Mouse (Mus musculus) adrenal gland, postnatal 14 days (tissue): ENCODE measurements at regions not wholly inside any gene's neighbourhood (a gene's known extent, or its start where the extent isn't known, plus 50 kb on each side); places are given as distances from the start of the nearest gene placed in this dataset.
A peak's percentile ranks its signal among the peaks of the same experiment; 100 is the strongest.

Source experiments
- DNase-seq: peaks from one replicate; pipeline ENCODE4 v3.0.0; 2021; ENCODE audit warnings: mixed read lengths

DNA sequence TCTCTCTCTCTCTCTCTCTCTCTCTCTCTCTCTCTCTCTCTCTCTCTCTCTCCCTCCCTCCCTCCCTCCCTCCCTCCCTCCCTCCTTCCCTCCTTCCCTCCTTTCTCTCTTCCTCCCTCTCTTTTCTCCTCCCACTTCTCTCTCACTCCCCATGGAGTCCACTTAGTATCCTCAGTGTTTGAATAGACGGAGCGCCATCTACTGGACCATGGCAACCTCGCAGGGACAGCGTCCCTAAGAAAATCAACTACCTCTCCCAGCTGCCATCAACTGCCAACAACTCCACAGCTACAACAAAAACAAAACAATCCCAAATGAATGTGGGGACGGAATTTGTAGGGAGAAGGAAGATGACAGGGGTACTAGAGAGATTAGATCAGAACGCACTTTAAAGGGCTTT, 69.5 kb upstream of the Gls start:
- peak; percentile 80 for DNase-seq

DNA sequence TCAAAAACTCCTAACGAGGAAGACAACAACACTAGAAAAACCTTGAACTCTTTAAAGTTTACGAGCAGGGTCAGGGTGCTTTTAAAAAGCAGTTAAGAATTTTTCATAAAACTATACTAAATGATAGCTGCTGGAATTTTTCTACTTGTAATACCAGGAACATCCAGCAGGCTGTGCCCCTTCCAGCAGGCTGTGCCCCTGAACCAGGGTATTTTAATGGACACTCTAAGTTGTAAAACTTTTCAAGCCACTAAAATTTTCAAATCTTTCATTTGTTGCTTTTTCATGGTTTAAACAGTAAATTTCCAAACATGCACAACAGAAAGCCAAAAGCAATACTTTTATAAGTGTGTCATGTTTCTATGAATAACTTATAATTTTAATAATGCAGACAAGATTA, 68.2 kb upstream of the Gls start:
- DNase-seq, result peak; percentile 36

DNA sequence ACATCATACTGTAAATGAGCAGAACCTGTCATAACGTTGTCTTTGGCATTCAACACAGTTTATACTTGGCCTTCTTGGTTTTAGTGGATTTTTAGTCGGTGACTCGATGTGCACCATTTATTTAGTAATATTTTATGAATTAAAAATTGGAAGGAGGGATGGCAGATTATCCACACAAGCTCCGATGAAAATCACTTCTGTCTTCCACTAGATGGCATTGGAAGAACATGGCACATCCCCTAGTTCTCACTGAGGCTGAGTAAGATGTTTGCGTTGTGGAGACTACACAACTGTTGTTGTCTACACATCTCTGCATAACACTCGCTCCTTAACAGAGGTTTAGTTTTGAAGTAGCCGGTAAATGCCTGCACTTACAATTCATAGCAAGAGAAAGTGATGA, 66.5 kb upstream of the Gls start:
- DNase-seq, result no peak

DNA sequence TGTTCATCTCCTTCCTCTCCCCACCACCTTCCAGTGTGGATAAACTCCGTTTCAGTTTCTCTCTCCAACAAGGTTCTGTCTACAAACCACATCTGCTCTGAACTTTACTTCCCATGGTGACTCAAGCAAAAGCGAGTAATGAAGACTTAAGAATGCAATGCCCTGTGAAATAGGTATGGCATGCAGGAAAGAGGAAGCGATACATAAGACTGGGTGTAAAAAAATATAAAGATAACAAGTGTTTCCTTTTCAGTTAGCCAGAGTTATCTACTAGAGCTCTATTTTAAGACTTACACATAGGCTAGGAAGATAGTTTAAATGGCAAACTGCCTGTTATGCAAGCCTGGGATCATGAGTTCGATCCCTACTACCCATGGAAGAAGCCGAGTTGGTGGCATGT, 65.3 kb upstream of the Gls start:
- no peak for DNase-seq

DNA sequence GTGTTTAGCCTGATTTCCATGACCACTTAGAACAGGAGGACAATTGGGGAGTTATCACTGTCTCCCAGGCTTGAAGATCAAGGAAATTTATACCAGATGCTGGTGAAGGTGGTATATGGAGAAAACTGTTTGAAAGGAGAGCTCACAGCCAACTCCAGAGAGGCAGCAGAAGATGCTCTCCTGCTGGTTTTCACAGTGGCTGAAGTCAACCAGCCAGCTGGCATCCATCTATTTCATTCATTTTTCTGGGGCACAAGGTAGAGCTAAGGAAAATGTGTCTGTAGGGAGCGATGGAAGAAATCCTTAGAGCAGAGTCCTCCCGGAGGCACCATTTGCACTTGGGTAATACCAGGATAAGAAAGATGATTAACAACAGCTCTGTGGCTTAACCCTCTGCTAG, 63.1 kb upstream of the Gls start:
- DNase-seq, result no peak

DNA sequence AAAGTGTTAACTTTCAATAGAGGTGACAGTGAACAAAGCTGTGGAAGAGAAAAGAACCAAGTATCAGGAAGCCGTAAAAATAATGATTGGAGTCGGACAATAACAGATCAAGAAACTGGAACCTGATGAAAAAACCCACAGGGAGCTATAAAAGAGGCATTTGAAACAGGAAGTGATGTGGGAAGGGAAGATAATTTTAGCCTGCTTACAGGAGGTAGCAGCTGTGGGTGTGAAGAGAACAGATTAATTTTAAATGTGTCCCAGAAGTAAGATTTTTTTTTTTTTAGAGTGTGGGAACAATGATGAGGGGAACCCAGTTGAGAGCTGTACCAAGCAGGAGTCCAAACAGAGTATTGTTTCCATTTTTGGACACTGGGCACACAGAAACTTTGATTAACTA, 61.5 kb upstream of the Gls start:
- no peak for DNase-seq

DNA sequence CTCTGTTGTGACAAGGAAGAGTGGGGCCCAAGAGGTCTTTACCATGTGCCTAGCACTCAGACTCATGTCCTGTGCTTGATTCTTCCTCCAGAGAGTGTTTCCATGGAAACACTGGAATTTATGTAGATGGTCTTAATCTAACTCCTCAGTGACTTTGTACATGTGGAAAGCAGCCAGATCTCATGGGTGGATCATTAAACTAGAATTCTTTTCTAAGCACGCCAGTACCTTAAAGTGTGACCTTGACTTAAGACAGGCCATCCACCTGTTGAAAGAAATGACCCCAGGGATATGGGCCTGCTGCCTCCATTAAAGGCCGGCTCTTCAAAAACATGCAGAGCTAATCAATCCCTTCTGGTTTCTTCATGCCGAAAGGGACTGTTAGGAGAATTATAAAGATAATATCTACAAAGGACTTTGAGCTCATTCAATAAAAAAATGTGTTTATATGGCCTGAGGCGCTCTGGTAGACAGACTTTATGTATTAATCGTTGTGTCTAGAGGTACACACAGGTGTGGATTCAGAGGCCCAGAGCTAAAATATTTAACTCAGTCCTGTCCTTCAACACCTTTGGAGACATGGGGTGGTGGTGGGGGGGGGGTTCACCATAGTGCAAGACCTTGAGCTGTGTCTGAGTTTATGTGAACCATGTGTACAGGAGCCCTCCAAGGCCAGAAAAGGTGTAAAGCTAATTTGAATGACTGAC, 60.5 kb upstream of the Gls start:
- no peak for DNase-seq
